Mouse (Mus musculus): ENCODE measurements around the gene Slco1a4. TPM values are rescaled to one million over a fixed set of nuclear protein-coding genes. Genes with fewer than 3 reads are reported as not detected.

The Slco1a4 gene
- polyA plus RNA-seq (2014; fragmentation: Illumina TruSeq; extraction: RNeasy Lipid Tissue Mini Kit (QIAGEN cat#74804); ENCODE audit: low read depth, low replicate concordance), result not detected

GRCm38 (mm10) chr6:141856085-141856484 is at the start of gene Slco1a4:
Gene Slco1a4, minus strand, starts transcription at chr6:141856199.

GRCm38 (mm10) chr6:141773710-141774109 is 82.3 kb downstream of the Slco1a4 start, which contains the start of gene Gm5724:
Gene Gm5724, minus strand, starts transcription at chr6:141773810.

Other genes starting within 250 kb of the Slco1a4 start
- 0.22 TPM for gene Slco1b2, start 226.7 kb downstream of the Slco1a4 start, polyA plus RNA-seq (2014; fragmentation: Illumina TruSeq; extraction: RNeasy Lipid Tissue Mini Kit (QIAGEN cat#74804); ENCODE audit: low read depth, low replicate concordance)
- gene Gm5724, start 82.4 kb downstream of the Slco1a4 start, polyA plus RNA-seq (2014; fragmentation: Illumina TruSeq; extraction: RNeasy Lipid Tissue Mini Kit (QIAGEN cat#74804); ENCODE audit: low read depth, low replicate concordance), result not detected
- gene Slco1a1, start 90.8 kb upstream of the Slco1a4 start, polyA plus RNA-seq (2014; fragmentation: Illumina TruSeq; extraction: RNeasy Lipid Tissue Mini Kit (QIAGEN cat#74804); ENCODE audit: low read depth, low replicate concordance), result not detected
- gene Gm6614, start 155.2 kb upstream of the Slco1a4 start, polyA plus RNA-seq (2014; fragmentation: Illumina TruSeq; extraction: RNeasy Lipid Tissue Mini Kit (QIAGEN cat#74804); ENCODE audit: low read depth, low replicate concordance), result not detected